Mouse (Mus musculus) CD4-positive helper T cell, adult 2 months (primary cell): ENCODE measurements at regions not wholly inside any gene's neighbourhood (a gene's known extent, or its start where the extent isn't known, plus 50 kb on each side); places are given as distances from the start of the nearest gene placed in this dataset.

Experiments
- DNase-seq: peaks from one replicate; pipeline ENCODE4 v3.0.0-alpha.2; 2012; ENCODE audit warnings: low read depth, missing footprints, low spot score

- no peak for DNase-seq
Observed at GRCm38 (mm10) chr5:106200631-106201030, 257.3 kb downstream of the Barhl2 start.

DNA sequence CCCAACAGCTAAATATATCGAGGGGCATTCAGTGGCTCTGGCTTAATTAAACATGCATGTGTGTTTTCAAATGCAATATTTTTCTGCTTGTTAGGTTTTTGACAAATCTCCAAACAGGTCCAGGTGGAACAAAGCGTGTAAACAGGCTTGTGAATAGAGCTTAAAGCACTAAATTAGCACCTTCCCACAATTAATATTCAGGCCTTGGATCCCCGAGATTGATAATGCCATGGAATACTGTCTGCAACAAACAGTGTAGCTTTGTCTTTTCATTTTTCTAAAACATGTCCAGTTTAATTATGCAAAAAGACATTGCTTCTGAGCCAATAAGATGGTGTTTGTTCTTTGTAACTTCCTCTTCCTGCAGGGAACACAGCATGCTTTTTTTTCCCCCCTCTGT is 258.9 kb downstream of the Barhl2 start:
- DNase-seq = no peak

DNA sequence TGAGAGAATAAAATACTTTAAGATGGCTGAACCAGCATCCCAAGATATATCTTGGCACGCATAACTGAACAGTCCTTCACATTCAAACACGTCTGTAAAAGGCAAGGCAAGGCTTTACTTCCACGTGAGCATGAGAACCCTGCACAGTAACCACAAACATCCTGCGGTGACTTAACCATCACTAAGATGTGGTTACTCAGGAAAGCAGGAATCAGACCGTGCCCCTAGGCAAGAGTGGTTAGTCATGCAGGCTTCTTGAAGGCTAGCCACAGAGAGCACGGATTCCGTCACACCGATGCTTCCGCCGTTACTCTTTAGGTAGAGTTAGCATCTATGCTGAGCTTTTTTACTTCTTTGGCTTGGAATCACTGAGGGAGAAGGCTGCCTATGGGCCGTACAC is 266.8 kb downstream of the Barhl2 start:
- DNase-seq = no peak

DNA sequence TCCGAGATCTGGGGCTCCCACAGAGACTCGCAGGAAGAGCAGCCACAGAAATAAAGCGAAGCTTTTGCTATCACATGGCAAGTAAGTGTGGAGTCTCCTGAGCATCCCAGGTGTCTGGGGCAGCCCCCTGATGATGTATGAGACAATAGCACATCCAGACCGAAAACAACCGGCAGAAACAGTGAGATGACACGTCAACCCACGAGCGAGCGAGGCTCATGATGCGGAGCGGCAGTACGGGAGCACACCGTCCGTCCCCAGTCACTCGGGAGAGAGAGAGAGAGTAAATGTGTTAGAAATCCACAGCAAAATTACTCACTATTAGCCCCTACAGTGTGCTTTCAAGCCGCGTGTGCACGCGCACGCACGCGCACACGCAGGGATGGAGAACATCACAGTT is 276.2 kb downstream of the Barhl2 start:
- DNase-seq = no peak

GRCm38 (mm10) chr5:106172162-106172561 is 285.8 kb downstream of the Barhl2 start:
- no peak for DNase-seq

DNA sequence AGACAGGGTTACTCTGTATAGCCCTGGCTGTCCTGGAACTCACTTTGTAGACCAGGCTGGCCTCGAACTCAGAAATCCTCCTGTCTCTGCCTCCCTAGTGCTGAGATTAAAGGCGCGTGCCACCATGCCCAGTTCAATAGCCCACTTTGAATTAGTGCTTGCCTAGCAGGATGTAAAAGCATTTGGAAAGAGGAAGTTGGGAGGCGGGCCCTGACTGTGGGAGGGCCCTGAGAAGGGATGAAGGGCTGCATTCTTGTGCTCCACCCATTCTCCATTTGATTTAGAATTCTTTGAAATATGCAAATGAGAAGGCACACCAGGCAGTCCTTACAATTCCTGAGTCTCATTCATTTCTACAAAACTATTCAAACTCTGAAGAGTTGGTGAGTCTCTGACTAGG is 287.6 kb downstream of the Barhl2 start:
- no peak for DNase-seq

DNA sequence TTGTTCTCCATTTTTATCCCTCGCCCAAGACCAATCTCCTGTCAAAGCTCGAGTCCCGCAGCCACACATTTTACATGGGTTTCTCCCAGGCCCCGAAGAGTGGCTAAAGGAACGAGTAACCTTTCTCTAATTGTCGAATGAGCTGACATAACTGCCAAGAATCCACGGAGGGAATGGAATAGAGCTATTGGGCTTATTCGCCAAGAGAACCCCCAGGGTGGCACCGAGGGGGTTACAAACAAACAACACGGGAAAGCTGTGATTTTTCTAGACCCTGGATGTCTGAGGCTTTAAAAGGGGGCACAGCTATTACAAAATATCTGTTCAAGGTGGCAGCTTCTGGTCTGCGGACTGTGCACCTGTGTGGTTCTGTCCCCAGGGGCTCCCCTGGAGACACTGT is 290.4 kb downstream of the Barhl2 start:
- DNase-seq = no peak

GRCm38 (mm10) chr5:106166266-106166665 is 289.9 kb downstream of the Zfp326 start:
- DNase-seq = no peak

DNA sequence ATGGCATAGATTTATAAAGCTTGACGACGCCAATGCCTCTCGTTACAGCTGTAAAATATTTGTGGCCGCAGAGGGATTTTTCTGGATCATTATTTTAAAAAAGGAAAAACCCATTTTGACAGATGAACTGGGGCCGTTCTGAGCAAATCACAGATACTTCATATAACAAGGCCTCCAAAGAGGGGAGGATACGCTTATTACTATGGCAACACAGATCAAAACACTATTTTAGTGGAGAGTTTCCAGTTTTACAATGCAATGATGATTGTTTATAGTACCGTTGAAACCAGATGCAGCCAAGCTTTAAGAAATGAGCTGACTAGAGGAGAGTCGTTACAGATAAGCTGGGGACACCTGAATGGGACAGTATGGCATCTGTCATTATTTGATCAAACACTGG is 287.8 kb downstream of the Zfp326 start:
- no peak for DNase-seq

- no peak for DNase-seq
Observed at GRCm38 (mm10) chr5:106162981-106163653, 286.8 kb downstream of the Zfp326 start.

GRCm38 (mm10) chr5:106139109-106139508 is 262.7 kb downstream of the Zfp326 start:
- no peak for DNase-seq

- no peak for DNase-seq
Observed at GRCm38 (mm10) chr5:106122928-106123327, 246.6 kb downstream of the Zfp326 start.

- no peak for DNase-seq
Observed at GRCm38 (mm10) chr5:106119584-106119983, 243.2 kb downstream of the Zfp326 start.

DNA sequence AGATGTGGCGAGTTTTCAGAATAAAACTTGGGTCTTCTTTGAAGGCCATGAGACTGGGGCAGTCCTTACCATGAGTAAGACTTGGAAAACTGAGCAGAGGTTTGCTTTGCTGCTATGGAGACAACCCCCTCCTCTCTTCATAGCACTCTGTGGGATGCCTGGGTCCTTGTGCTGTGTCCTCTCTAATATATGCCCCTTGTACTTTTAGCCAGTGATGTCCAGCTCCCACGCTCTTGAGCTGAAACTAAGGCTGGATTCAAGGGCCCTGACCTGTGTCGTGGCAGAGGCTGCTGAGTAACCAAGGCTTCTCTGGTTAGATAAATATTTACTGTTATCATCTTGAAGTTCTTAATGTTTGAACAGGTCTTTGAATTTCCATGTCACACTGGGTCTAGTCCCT is 236.8 kb downstream of the Zfp326 start:
- DNase-seq = no peak

DNA sequence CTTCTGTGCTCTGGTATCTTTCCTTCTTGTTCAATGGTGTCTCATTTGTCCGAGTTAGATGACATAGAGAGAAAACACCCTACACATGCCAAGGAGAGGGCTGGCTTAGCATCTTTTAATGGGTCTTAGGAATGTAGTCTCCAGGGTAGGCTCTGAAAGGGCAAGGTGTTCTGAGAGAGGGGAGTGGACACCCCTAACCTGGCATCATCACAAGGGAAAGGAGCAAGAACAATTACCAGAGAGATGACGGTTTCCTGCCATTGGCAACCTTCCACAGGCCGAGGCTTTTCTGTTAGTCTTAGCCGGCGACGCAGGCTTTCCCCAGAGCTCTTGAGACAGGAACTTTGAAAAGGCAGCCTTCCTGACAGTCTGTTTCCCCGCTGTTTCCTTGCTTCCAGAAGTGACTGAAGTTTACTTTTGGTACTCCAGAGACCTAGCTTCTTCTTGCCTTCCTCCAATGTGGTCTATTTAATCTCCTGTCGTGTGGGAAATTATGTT is 232.2 kb downstream of the Zfp326 start:
- no peak for DNase-seq

DNA sequence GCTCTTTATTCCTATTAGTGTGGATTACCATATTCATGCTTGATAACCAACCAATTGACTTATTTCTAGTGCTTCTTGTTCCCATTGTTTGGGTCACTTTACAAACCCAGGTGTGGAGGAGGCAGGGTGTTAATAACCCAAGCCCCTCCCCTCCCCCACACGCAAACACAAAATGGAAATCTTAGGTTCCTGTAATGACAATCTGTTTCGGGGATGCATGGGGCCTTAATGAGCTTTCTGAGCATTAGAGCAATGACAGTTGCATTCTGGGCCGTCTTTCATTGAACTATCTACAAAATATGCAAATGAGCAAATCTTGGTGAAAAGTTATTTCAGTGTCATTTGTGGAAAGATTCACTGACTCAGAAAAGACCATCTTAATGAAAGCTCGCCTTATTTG is 225.9 kb downstream of the Zfp326 start:
- no peak for DNase-seq

DNA sequence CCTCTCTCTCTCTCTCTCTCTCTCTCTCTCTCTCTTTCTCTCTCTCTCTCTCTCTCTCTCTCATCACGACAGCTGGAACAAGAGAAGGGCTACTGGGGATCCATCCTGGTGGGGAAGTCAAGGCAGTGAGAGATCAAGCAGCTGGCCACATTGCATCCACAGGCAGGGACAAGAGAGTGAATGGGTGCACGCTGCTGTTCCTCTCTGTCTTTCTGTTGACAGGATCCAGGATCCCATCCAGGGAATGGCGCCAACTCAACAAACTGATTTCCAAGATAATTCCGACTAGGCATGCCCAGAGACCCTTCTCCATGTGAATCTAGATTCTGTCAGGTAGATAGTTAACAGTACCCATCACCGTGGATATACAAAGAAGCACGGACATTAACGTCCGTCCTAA is 222.5 kb downstream of the Zfp326 start:
- no peak for DNase-seq

- DNase-seq = no peak
Observed at GRCm38 (mm10) chr5:106089332-106089731, 213.0 kb downstream of the Zfp326 start.

- no peak for DNase-seq
Observed at GRCm38 (mm10) chr5:106088478-106089185, 212.3 kb downstream of the Zfp326 start.

GRCm38 (mm10) chr5:106083786-106084185 is 207.4 kb downstream of the Zfp326 start:
- DNase-seq = no peak

DNA sequence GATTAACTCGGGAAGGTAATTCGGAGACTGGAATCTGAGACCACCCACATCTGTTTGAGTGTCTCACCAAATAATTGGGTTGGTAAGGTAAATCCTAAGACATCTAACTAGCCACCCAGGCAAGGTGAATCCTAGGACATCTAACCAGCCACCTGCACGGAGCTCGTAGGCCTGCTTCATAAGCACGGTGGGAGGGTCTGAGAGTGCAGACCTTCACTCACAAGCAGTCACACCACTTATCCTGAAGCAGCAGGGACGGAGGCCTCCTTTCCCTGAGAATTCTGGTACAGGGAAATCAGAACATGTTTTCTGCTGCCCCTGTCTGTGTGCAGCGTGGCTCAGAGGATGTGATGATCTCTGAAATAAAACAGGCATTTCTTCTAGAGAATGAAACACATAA is 206.5 kb downstream of the Zfp326 start:
- DNase-seq = no peak

DNA sequence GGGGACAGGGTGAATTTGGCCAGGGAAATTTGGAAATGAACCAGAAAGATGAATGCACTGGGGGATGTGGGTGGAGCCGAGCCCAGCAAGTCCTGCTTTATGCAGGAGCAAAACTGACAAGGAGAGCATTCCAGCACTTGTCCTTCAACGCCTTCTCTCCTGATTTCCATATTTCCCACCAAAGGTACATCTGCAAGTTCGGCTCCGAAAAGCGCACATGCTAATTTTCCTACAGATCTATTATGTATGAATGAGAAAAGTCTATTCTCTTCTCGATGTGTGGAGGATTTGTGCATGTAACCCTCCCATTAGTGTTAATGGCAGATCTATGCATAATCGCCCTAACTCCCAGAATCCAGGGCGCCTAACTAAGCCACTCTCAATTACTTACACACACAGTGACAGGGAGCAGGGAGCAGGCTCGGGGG is 190.8 kb downstream of the Zfp326 start:
- DNase-seq = no peak

DNA sequence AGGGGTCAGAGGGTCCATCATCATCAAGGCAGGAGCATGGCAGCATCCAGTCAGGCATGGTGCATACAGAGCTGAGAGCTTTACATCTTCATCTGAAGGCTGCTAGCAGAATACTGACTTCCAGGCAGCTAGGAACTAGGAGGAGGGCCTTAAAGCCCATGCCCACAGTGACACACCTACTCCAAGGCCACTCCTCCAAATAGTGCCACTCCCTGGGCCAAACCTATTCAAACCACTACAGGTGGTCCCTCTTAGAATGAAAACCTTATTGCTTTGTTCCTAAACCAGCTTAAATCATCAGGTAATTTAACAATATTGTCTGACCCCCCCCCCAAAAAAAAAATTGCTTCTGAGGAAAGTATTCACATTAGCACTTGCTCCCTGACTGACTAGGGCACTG is 190.3 kb downstream of the Zfp326 start:
- no peak for DNase-seq
